Mouse (Mus musculus) heart, postnatal 0 days (tissue): ENCODE measurements around the gene Oxct1. TPM values are rescaled to one million over a fixed set of nuclear protein-coding genes. Genes with fewer than 3 reads are reported as not detected.

ENCODE experiments used
- ATAC-seq: fragments of 200-750 bp; cut with Nextera tagmentation; 2 replicates; pipeline ENCODE4 v1.8.0; 2017; ENCODE audit warnings: low read depth, moderate number of reproducible peaks, moderate library complexity; ENCODE audit not compliant: insufficient read depth
- DNase-seq: peaks from one replicate; pipeline ENCODE4 v3.0.0-alpha.2; 2016; ENCODE audit warnings: low spot score
- H3K27ac ChIP-seq: fragments of 300-500 bp; sonication (generic); 2 replicates; pipeline ENCODE4 v1.5.1; 2014; ENCODE audit warnings: low read depth, mild to moderate bottlenecking
- H3K27me3 ChIP-seq: fragments of 300-500 bp; sonication (generic); 2 replicates; pipeline ENCODE4 v1.6.1; 2014; ENCODE audit warnings: low read length, mixed read lengths; ENCODE audit not compliant: control insufficient read depth, insufficient read depth
- H3K36me3 ChIP-seq: fragments of 300-500 bp; sonication (generic); replicated peaks from 2 replicates; pipeline ENCODE4 v1.6.1; 2014; ENCODE audit warnings: low read length, mixed read lengths; ENCODE audit not compliant: control insufficient read depth, insufficient read depth
- H3K4me1 ChIP-seq: fragments of 300-500 bp; sonication (generic); 2 replicates; pipeline ENCODE4 v1.6.1; 2014; ENCODE audit warnings: antibody characterized with exemption; ENCODE audit not compliant: control insufficient read depth, insufficient read depth
- H3K4me2 ChIP-seq: fragments of 300-500 bp; sonication (generic); 2 replicates; pipeline ENCODE4 v1.6.1; 2014; ENCODE audit warnings: low read depth, mild to moderate bottlenecking, low read length, moderate library complexity
- H3K4me3 ChIP-seq: fragments of 300-500 bp; sonication (generic); 2 replicates; pipeline ENCODE4 v1.5.1; 2014; ENCODE audit warnings: low read depth, low read length
- H3K9ac ChIP-seq: fragments of 300-500 bp; sonication (generic); replicated peaks from 2 replicates; pipeline ENCODE4 v1.6.1; 2014; ENCODE audit warnings: low read depth, low read length, mixed read lengths
- H3K9me3 ChIP-seq: fragments of 300-500 bp; sonication (generic); replicated peaks from 2 replicates; pipeline ENCODE4 v1.6.1; 2016; ENCODE audit warnings: low read length; ENCODE audit not compliant: control insufficient read depth
- CTCF ChIP-seq: IDR thresholded peaks from 2 replicates; pipeline ENCODE4 v1.5.1; 2016; ENCODE audit warnings: antibody characterized with exemption, control low read depth, low read depth
- EP300 ChIP-seq: IDR thresholded peaks from 2 replicates; pipeline ENCODE4 v1.6.1; 2016; ENCODE audit warnings: antibody characterized with exemption, low read depth
- WGBS: fragments of 180-500 bp; shearing (Covaris S2); extraction: QIAGEN DNeasy Blood & Tissue Kit; methylation state at CpG from one replicate; pipeline ENCODE4 v1.1.7; 2014; 5-methylcytosine and 5-hydroxymethylcytosine counted together
- polyA plus RNA-seq: library from polyadenylated mRNA; unstranded; fragments of >200 nt; fragmentation: Nextera tagmentation; extraction: Ambion mirVana; gene quantifications from 2 replicates; pipeline ENCODE4 v1.2.1, GENCODE M21; 2015
- total RNA-seq: library from RNA; depleted of rRNA; stranded (reverse); fragments of >200 nt; gene quantifications from 2 replicates; pipeline ENCODE4 v1.2.3, GENCODE M21; 2014; ENCODE audit warnings: low replicate concordance

Oxct1 gene
- total and polyA plus RNA-seq, 2 experiments from 2014 or later: 262 to 332 TPM

GRCm38 (mm10) chr15:4079425-4080189 is 53.4 kb downstream of the Oxct1 start:
- H3K9ac ChIP-seq: no peak overlapping the region
- DNase-seq (no peak), ATAC-seq (no peak)
- no peaks in the 10 kb centered on the region for H3K27me3 ChIP-seq
- H3K9me3 ChIP-seq: no peaks in the 10 kb centered on the region
- H3K27ac ChIP-seq: no peak overlapping the region
- no peak overlapping the region for H3K4me2 ChIP-seq
- WGBS: 74% methylated on average over 13 of the region's 13 CpGs
- H3K36me3 ChIP-seq: peaks cover 25% of the 10 kb centered on the region
- H3K4me1 ChIP-seq: no peaks in the 10 kb centered on the region
- no peak overlapping the region for H3K4me3 ChIP-seq
- TF ChIP-seq EP300: no peak
- no peak for TF ChIP-seq CTCF

GRCm38 (mm10) chr15:4085600-4086384 is 59.6 kb downstream of the Oxct1 start:
- ATAC-seq (no peak), DNase-seq (no peak)
- TF ChIP-seq CTCF: no peak
- WGBS: 75% methylated on average over 10 of the region's 10 CpGs
- Histone ChIP-seq H3K9ac (no peak overlapping the region), H3K4me2 (no peak overlapping the region), H3K36me3 (peaks cover 23% of the 10 kb centered on the region), H3K4me3 (no peak overlapping the region), H3K4me1 (no peaks in the 10 kb centered on the region), H3K27me3 (no peaks in the 10 kb centered on the region), H3K27ac (no peak overlapping the region), H3K9me3 (no peaks in the 10 kb centered on the region)

GRCm38 (mm10) chr15:4087446-4087845 is 61.3 kb downstream of the Oxct1 start:
- Histone ChIP-seq H3K27ac (no peak overlapping the region), H3K4me3 (no peak overlapping the region), H3K4me2 (no peak overlapping the region), H3K4me1 (no peaks in the 10 kb centered on the region), H3K27me3 (no peaks in the 10 kb centered on the region), H3K9me3 (no peaks in the 10 kb centered on the region), H3K9ac (no peak overlapping the region), H3K36me3 (peaks cover 30% of the 10 kb centered on the region)
- no peak for TF ChIP-seq CTCF
- no peak for TF ChIP-seq EP300
- no peak for ATAC-seq
- no peak for DNase-seq
- WGBS: 72% methylated on average over 4 of the region's 4 CpGs

GRCm38 (mm10) chr15:4087914-4088313 is 61.7 kb downstream of the Oxct1 start:
- Histone ChIP-seq H3K9ac (no peak overlapping the region), H3K9me3 (no peaks in the 10 kb centered on the region), H3K4me3 (no peak overlapping the region), H3K27ac (no peak overlapping the region), H3K36me3 (peaks cover 32% of the 10 kb centered on the region), H3K27me3 (no peaks in the 10 kb centered on the region), H3K4me2 (no peak overlapping the region), H3K4me1 (no peaks in the 10 kb centered on the region)
- ATAC-seq (no peak), DNase-seq (no peak)
- WGBS: 79% methylated on average over 7 of the region's 7 CpGs
- TF ChIP-seq EP300: no peak
- no peak for TF ChIP-seq CTCF

GRCm38 (mm10) chr15:4090601-4091000 is 64.4 kb downstream of the Oxct1 start:
- Histone ChIP-seq H3K9ac (no peak overlapping the region), H3K27me3 (no peaks in the 10 kb centered on the region), H3K4me3 (no peak overlapping the region), H3K36me3 (peaks cover 43% of the 10 kb centered on the region), H3K9me3 (no peaks in the 10 kb centered on the region), H3K4me2 (no peak overlapping the region), H3K4me1 (no peaks in the 10 kb centered on the region), H3K27ac (no peak overlapping the region)
- 71% methylated on average over 3 of the region's 3 CpGs for WGBS
- DNase-seq (no peak), ATAC-seq (no peak)
- no peak for TF ChIP-seq CTCF
- TF ChIP-seq EP300: no peak
